Mouse (Mus musculus): Measurements from ENCODE around the gene Acsbg1. TPM values are rescaled to one million over a fixed set of nuclear protein-coding genes. Genes with fewer than 3 reads are reported as not detected.
A peak's percentile ranks its signal among the peaks of the same experiment; 100 is the strongest.

Gene Acsbg1
- total and polyA plus RNA-seq, 3 experiments, result 0.30 to 0.70 (median 0.31) TPM

DNA sequence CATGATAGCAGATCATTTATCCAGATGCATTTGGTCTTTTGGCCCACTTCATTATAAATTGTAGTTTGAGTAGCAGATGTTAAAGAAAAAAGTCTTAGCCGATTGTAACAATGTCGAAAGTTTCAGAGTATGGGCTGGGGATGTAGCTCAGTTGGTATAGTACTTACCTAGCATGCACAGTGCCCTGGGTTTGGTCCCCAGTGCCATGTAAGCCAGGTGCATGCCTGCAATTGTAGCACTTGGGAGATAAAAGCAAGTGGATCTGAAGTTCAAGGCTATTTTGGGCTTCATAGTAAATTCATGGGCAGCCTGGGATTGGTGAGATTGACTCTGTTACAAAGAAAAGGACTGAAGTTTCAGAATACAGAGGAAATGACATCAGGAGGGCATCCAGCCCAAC lies 40.9 kb upstream of the Acsbg1 start:
- WGBS, result 41% methylated on average over 2 of the region's 2 CpGs
- Histone ChIP-seq H3K9ac (ENCODE audit: low read depth, low read length) (no peak overlapping the region), H3K79me2 (replicated peaks; ENCODE audit: control insufficient read depth, insufficient read depth, low read length) (peaks cover 2% of the 10 kb centered on the region; the same call in 1 of the 2 replicates), H3K36me3 (ENCODE audit: control insufficient read depth, insufficient read depth, low read length) (peaks cover 37% of the 10 kb centered on the region), H3K27me3 (ENCODE audit: control insufficient read depth, insufficient read depth, low read length) (no peaks in the 10 kb centered on the region), H3K4me3 (peak overlapping the region; percentile 91), H3K4me1 (ENCODE audit: control insufficient read depth, insufficient read depth, low read length) (peaks cover 21% of the 10 kb centered on the region), H3K27ac (peak overlapping the region; percentile 98)
- no peak for DNase-seq
- TF ChIP-seq CTCF (IDR thresholded peaks at IDR 0.05) (no peak), POLR2A (IDR thresholded peaks at IDR 0.05; ENCODE audit: insufficient read depth, low read depth, low read length) (no peak), EP300 (IDR thresholded peaks at IDR 0.05; ENCODE audit: insufficient read depth, low read depth, low read length) (no peak)
- intact Hi-C loops (cut with DNase I), result no loop called here

GRCm38 (mm10) chr9:54700746-54701145 lies 39.1 kb upstream of the Acsbg1 start:
- H3K79me2 ChIP-seq (replicated peaks; ENCODE audit: control insufficient read depth, insufficient read depth, low read length), result peaks cover 2% of the 10 kb centered on the region; the same call in 1 of the 2 replicates
- no peak for TF ChIP-seq POLR2A (IDR thresholded peaks at IDR 0.05; ENCODE audit: insufficient read depth, low read depth, low read length)
- TF ChIP-seq EP300 (IDR thresholded peaks at IDR 0.05; ENCODE audit: insufficient read depth, low read depth, low read length), result no peak
- no peak for TF ChIP-seq CTCF (IDR thresholded peaks at IDR 0.05)
- no peaks in the 10 kb centered on the region for H3K27me3 ChIP-seq (ENCODE audit: control insufficient read depth, insufficient read depth, low read length)
- peak overlapping the region; percentile 91 for H3K4me3 ChIP-seq
- peak overlapping the region; percentile 98 for H3K27ac ChIP-seq
- intact Hi-C loops (cut with DNase I), result loop anchor here (2.0 kb wide), 1 partner anchor 34 kb away; the partner anchor contains the start of gene Wdr61
- 49% methylated on average over 7 of the region's 7 CpGs for WGBS
- peaks cover 17% of the 10 kb centered on the region for H3K4me1 ChIP-seq (ENCODE audit: control insufficient read depth, insufficient read depth, low read length)
- peaks cover 27% of the 10 kb centered on the region for H3K36me3 ChIP-seq (ENCODE audit: control insufficient read depth, insufficient read depth, low read length)
- peak; percentile 37 for DNase-seq
- H3K9ac ChIP-seq (ENCODE audit: low read depth, low read length), result peak overlapping the region; percentile 99

DNA sequence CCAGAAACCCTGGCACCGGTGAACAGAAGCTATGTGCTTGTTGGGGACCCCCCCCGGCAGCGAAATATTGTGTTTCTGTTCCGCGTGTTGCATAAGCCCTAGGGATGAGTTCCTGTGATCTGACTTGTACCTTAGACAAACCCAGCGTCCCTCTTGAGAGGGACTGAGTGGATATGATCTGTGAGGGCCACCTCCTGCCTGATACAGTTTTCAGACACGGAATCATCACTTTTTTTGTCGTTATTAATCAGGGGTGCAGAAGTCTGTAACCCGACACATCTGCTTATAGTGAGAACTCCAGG lies 38.5 kb upstream of the Acsbg1 start:
- H3K4me3 ChIP-seq, result peak overlapping the region; percentile 91
- 3% methylated on average over 9 of the region's 9 CpGs for WGBS
- intact Hi-C loops (cut with DNase I), result loop anchor here (2.0 kb wide), 1 partner anchor 35 kb away; the partner anchor contains the start of gene Wdr61
- H3K27me3 ChIP-seq (ENCODE audit: control insufficient read depth, insufficient read depth, low read length), result no peaks in the 10 kb centered on the region
- peaks cover 2% of the 10 kb centered on the region; the same call in 1 of the 2 replicates for H3K79me2 ChIP-seq (replicated peaks; ENCODE audit: control insufficient read depth, insufficient read depth, low read length)
- peaks cover 27% of the 10 kb centered on the region for H3K36me3 ChIP-seq (ENCODE audit: control insufficient read depth, insufficient read depth, low read length)
- TF ChIP-seq CTCF (IDR thresholded peaks at IDR 0.05) (no peak), EP300 (IDR thresholded peaks at IDR 0.05; ENCODE audit: insufficient read depth, low read depth, low read length) (no peak), POLR2A (IDR thresholded peaks at IDR 0.05; ENCODE audit: insufficient read depth, low read depth, low read length) (no peak)
- H3K9ac ChIP-seq (ENCODE audit: low read depth, low read length), result peak overlapping the region; percentile 99
- no peak for DNase-seq
- H3K4me1 ChIP-seq (ENCODE audit: control insufficient read depth, insufficient read depth, low read length), result peaks cover 17% of the 10 kb centered on the region
- H3K27ac ChIP-seq, result peak overlapping the region; percentile 98

GRCm38 (mm10) chr9:54699345-54700173 lies 37.9 kb upstream of the Acsbg1 start:
- under 1% methylated on average over 91 of the region's 92 CpGs for WGBS
- Histone ChIP-seq H3K79me2 (replicated peaks; ENCODE audit: control insufficient read depth, insufficient read depth, low read length) (peaks cover 2% of the 10 kb centered on the region; the same call in 1 of the 2 replicates), H3K9ac (ENCODE audit: low read depth, low read length) (peak overlapping the region; percentile 99), H3K27me3 (ENCODE audit: control insufficient read depth, insufficient read depth, low read length) (no peaks in the 10 kb centered on the region), H3K4me3 (peak overlapping the region; percentile 91), H3K4me1 (ENCODE audit: control insufficient read depth, insufficient read depth, low read length) (peaks cover 17% of the 10 kb centered on the region), H3K36me3 (ENCODE audit: control insufficient read depth, insufficient read depth, low read length) (peaks cover 27% of the 10 kb centered on the region), H3K27ac (peak overlapping the region; percentile 98)
- intact Hi-C loops (cut with DNase I), result loop anchor here (2.0 kb wide), 1 partner anchor 35 kb away; the partner anchor contains the start of gene Wdr61
- peak; percentile 90 to 92 for DNase-seq
- no peak; the same call in 1 of the 2 replicates for TF ChIP-seq CTCF (IDR thresholded peaks at IDR 0.05)
- TF ChIP-seq POLR2A (IDR thresholded peaks at IDR 0.05; ENCODE audit: insufficient read depth, low read depth, low read length), result peak; percentile 83

- peak overlapping the region; percentile 91 for H3K4me3 ChIP-seq
- H3K27me3 ChIP-seq (ENCODE audit: control insufficient read depth, insufficient read depth, low read length), result no peaks in the 10 kb centered on the region
- no peaks in the 10 kb centered on the region; the same call in 1 of the 2 replicates for H3K79me2 ChIP-seq (replicated peaks; ENCODE audit: control insufficient read depth, insufficient read depth, low read length)
- WGBS, result 3% methylated on average over 27 of the region's 27 CpGs
- peak overlapping the region; percentile 99 for H3K9ac ChIP-seq (ENCODE audit: low read depth, low read length)
- peak overlapping the region; percentile 98 for H3K27ac ChIP-seq
- TF ChIP-seq EP300 (IDR thresholded peaks at IDR 0.05; ENCODE audit: insufficient read depth, low read depth, low read length) (no peak), CTCF (IDR thresholded peaks at IDR 0.05) (no peak), POLR2A (IDR thresholded peaks at IDR 0.05; ENCODE audit: insufficient read depth, low read depth, low read length) (no peak)
- H3K36me3 ChIP-seq (ENCODE audit: control insufficient read depth, insufficient read depth, low read length), result peaks cover 25% of the 10 kb centered on the region
- DNase-seq, result no peak
- intact Hi-C loops (cut with DNase I), result no loop called here
- peaks cover 15% of the 10 kb centered on the region for H3K4me1 ChIP-seq (ENCODE audit: control insufficient read depth, insufficient read depth, low read length)
These were observed 37.3 kb upstream of the Acsbg1 start for GRCm38 (mm10) chr9:54699087-54699344.

Measured in heart, adult 2 months (tissue).